Mouse (Mus musculus): Measurements from ENCODE around the gene Disp2.

DNA sequence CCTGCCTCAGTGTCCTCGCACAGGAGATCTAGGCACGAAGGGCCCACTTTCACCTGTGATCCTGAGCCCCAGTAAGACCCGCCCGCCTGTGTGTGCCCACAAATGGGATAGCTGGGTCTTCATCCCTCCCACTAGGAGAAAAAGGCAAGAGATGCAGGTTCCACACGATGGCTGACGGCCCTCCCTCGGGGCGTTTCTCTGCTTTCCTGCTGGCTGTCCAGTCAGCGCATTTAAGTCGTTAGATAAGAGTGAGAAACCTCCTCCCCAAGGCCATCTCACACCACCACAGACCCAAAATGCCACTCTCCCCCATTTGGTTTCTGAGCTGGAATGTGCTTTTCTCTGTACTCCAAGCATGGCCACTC lies 16.8 kb upstream of the Disp2 start:
- no peak for TF ChIP-seq CTCF (IDR thresholded peaks at IDR 0.05; ENCODE audit: low read depth)
- no peak for TF ChIP-seq EP300 (IDR thresholded peaks at IDR 0.05; ENCODE audit: low read depth)

Measured in heart, postnatal 0 days (tissue).